Comparison of ENCODE assay signal across 13 mouse cellular contexts in genomic region chr5:67487965-67488409, GRCm38 (mm10). TPM values are rescaled to one million over a fixed set of nuclear protein-coding genes. Genes with fewer than 3 reads are reported as not detected.
DNase-seq lines count a peak whose midpoint lies in the region; ATAC-seq and TF ChIP-seq lines count a peak whose summit lies in the region.
"Had no signal": no experiment of that assay in that cellular context is flagged by ENCODE, and none has a peak within 500 bp of the region (broad histone marks: within the 10 kb centered on the region; RNA-seq: fewer than 3 reads in every experiment).

No protein-coding gene starts in this region.

- H3K27ac ChIP-seq in embryonic facial prominence, embryonic 14.5 days (replicated peaks; ENCODE audit: low read depth, low read length): no peak overlapping the region
- H3K27ac ChIP-seq in embryonic facial prominence, embryonic 10.5 days (replicated peaks): no peak overlapping the region
- no peak overlapping the region for H3K27ac ChIP-seq in lung, embryonic 14.5 days (ENCODE audit: low read depth)
- no peak overlapping the region for H3K27ac ChIP-seq in hindbrain, embryonic 16.5 days (ENCODE audit: low read depth, low read length)
- H3K27ac ChIP-seq in neural tube, embryonic 14.5 days (ENCODE audit: low read depth, low read length): no peak overlapping the region
- H3K27ac ChIP-seq: left cerebral cortex, adult 2 months; liver, embryonic 15.5 days; stomach, embryonic 15.5 days had no signal

- no peak overlapping the region for H3K4me2 ChIP-seq in embryonic facial prominence, embryonic 14.5 days (ENCODE audit: low read depth, low read length)
- H3K4me2 ChIP-seq in lung, embryonic 14.5 days: no peak overlapping the region
- no peak overlapping the region for H3K4me2 ChIP-seq in hindbrain, embryonic 16.5 days (ENCODE audit: low read length)
- no peak overlapping the region for H3K4me2 ChIP-seq in neural tube, embryonic 14.5 days (ENCODE audit: low read depth, low read length)
- H3K4me2 ChIP-seq: liver, embryonic 15.5 days; stomach, embryonic 15.5 days had no signal

- H3K27me3 ChIP-seq in embryonic facial prominence, embryonic 14.5 days (replicated peaks; ENCODE audit: control insufficient read depth, insufficient read depth, low read length): no peaks in the 10 kb centered on the region
- H3K27me3 ChIP-seq in embryonic facial prominence, embryonic 10.5 days (replicated peaks; ENCODE audit: low read depth, poor library complexity, severe bottlenecking): no peaks in the 10 kb centered on the region
- no peaks in the 10 kb centered on the region for H3K27me3 ChIP-seq in lung, embryonic 14.5 days (ENCODE audit: insufficient read depth, low read length)
- no peaks in the 10 kb centered on the region for H3K27me3 ChIP-seq in hindbrain, embryonic 16.5 days (replicated peaks; ENCODE audit: control insufficient read depth, insufficient read depth, low read length)
- no peaks in the 10 kb centered on the region for H3K27me3 ChIP-seq in neural tube, embryonic 14.5 days (ENCODE audit: control insufficient read depth, insufficient read depth, low read length)
- H3K27me3 ChIP-seq: liver, embryonic 15.5 days; stomach, embryonic 15.5 days had no signal

- ATAC-seq in embryonic facial prominence, embryonic 14.5 days (ENCODE audit: low read depth): no peak
- peak; percentile 67 for ATAC-seq in lung, embryonic 14.5 days (ENCODE audit: insufficient read depth)
- peak; percentile 61 for ATAC-seq in hindbrain, embryonic 16.5 days
- ATAC-seq in neural tube, embryonic 14.5 days (ENCODE audit: low read depth): peak; percentile 62; the same call in 1 of the 2 replicates

- no peak overlapping the region for H3K4me3 ChIP-seq in embryonic facial prominence, embryonic 14.5 days (ENCODE audit: low read depth, low read length)
- H3K4me3 ChIP-seq in embryonic facial prominence, embryonic 10.5 days: no peak overlapping the region
- H3K4me3 ChIP-seq in lung, embryonic 14.5 days (ENCODE audit: low read depth, low read length): no peak overlapping the region
- no peak overlapping the region for H3K4me3 ChIP-seq in hindbrain, embryonic 16.5 days (ENCODE audit: low read length)
- no peak overlapping the region for H3K4me3 ChIP-seq in neural tube, embryonic 14.5 days (ENCODE audit: low read depth, low read length)
- H3K4me3 ChIP-seq: left cerebral cortex, adult 2 months; liver, embryonic 15.5 days; myocyte; stomach, embryonic 15.5 days had no signal

- no peaks in the 10 kb centered on the region for H3K4me1 ChIP-seq in embryonic facial prominence, embryonic 14.5 days (ENCODE audit: control insufficient read depth, insufficient read depth, low read length)
- peaks cover 4% of the 10 kb centered on the region for H3K4me1 ChIP-seq in embryonic facial prominence, embryonic 10.5 days
- H3K4me1 ChIP-seq in lung, embryonic 14.5 days (ENCODE audit: insufficient read depth): peaks cover 6% of the 10 kb centered on the region; the same call in 1 of the 2 replicates
- H3K4me1 ChIP-seq in hindbrain, embryonic 16.5 days (ENCODE audit: control insufficient read depth, insufficient read depth, low read depth, low read length): no peaks in the 10 kb centered on the region
- no peaks in the 10 kb centered on the region for H3K4me1 ChIP-seq in neural tube, embryonic 14.5 days (ENCODE audit: control insufficient read depth, insufficient read depth, low read length)
- H3K4me1 ChIP-seq: liver, embryonic 15.5 days had no signal

- no peak overlapping the region for H3K9ac ChIP-seq in embryonic facial prominence, embryonic 14.5 days (ENCODE audit: low read depth, low read length)
- no peak overlapping the region for H3K9ac ChIP-seq in lung, embryonic 14.5 days
- no peak overlapping the region for H3K9ac ChIP-seq in hindbrain, embryonic 16.5 days (ENCODE audit: low read depth, low read length)
- no peak overlapping the region for H3K9ac ChIP-seq in neural tube, embryonic 14.5 days (replicated peaks; ENCODE audit: low read depth, low read length)
- H3K9ac ChIP-seq: liver, embryonic 15.5 days; stomach, embryonic 15.5 days had no signal

- peak; percentile 11 for DNase-seq in embryonic facial prominence, embryonic 14.5 days (ENCODE audit: low spot score)
- DNase-seq in embryonic facial prominence, embryonic 10.5 days (ENCODE audit: low spot score): no peak
- peak; percentile 65 for DNase-seq in lung, embryonic 14.5 days
- no peak for DNase-seq in lung, postnatal 36 days
- DNase-seq in spleen, postnatal 4 days (ENCODE audit: low spot score in 2 of 2): no peak
- DNase-seq in testis, postnatal 14 days (ENCODE audit: low spot score): no peak
- DNase-seq: cerebellum, postnatal 10 days had no signal

- no peaks in the 10 kb centered on the region for H3K9me3 ChIP-seq in embryonic facial prominence, embryonic 14.5 days (ENCODE audit: control insufficient read depth, low read length)
- H3K9me3 ChIP-seq in embryonic facial prominence, embryonic 10.5 days: no peaks in the 10 kb centered on the region
- H3K9me3 ChIP-seq in lung, embryonic 14.5 days (ENCODE audit: low read depth, low read length): 0 out of 2 replicates have a peak, but pooled peaks cover 4% of the 10 kb centered on the region
- H3K9me3 ChIP-seq in hindbrain, embryonic 16.5 days (ENCODE audit: control insufficient read depth, low read length): no peaks in the 10 kb centered on the region
- H3K9me3 ChIP-seq in neural tube, embryonic 14.5 days (ENCODE audit: control insufficient read depth, low read length): no peaks in the 10 kb centered on the region
- H3K9me3 ChIP-seq: liver, embryonic 15.5 days; stomach, embryonic 15.5 days had no signal

- WGBS in embryonic facial prominence, embryonic 14.5 days: 62% methylated on average over 11 of the region's 11 CpGs
- 72% methylated on average over 11 of the region's 11 CpGs for WGBS in embryonic facial prominence, embryonic 10.5 days
- WGBS in lung, embryonic 14.5 days: 43% methylated on average over 11 of the region's 11 CpGs
- WGBS in hindbrain, embryonic 16.5 days: 37% methylated on average over 11 of the region's 11 CpGs
- 24% methylated on average over 11 of the region's 11 CpGs for WGBS in neural tube, embryonic 14.5 days

- no peak for TF ChIP-seq CTCF in lung, embryonic 14.5 days (IDR thresholded peaks at IDR 0.05; ENCODE audit: low read depth)

- no peaks in the 10 kb centered on the region for H3K36me3 ChIP-seq in embryonic facial prominence, embryonic 14.5 days (ENCODE audit: control insufficient read depth, insufficient read depth, low read length)
- H3K36me3 ChIP-seq in embryonic facial prominence, embryonic 10.5 days (replicated peaks): no peaks in the 10 kb centered on the region
- H3K36me3 ChIP-seq in lung, embryonic 14.5 days (ENCODE audit: insufficient read depth): no peaks in the 10 kb centered on the region
- H3K36me3 ChIP-seq in hindbrain, embryonic 16.5 days (ENCODE audit: control insufficient read depth, insufficient read depth, low read length): no peaks in the 10 kb centered on the region
- H3K36me3 ChIP-seq in neural tube, embryonic 14.5 days (ENCODE audit: control insufficient read depth, insufficient read depth, low read length): no peaks in the 10 kb centered on the region
- H3K36me3 ChIP-seq: liver, embryonic 15.5 days; stomach, embryonic 15.5 days had no signal

RNA-seq across cellular contexts. Expression of gene Bend4, which starts 59.9 kb away (rescaled TPM):
- 4.1 and 4.3 TPM in 2 replicates for polyA plus RNA-seq in embryonic facial prominence, embryonic 14.5 days (2014; fragmentation: Nextera tagmentation; extraction: Ambion mirVana)
- polyA plus RNA-seq in embryonic facial prominence, embryonic 10.5 days (2016; fragmentation: Nextera tagmentation; extraction: Ambion mirVana): 10.5 and 12.2 TPM in 2 replicates
- polyA plus RNA-seq in lung, embryonic 14.5 days (2014; fragmentation: Nextera tagmentation; extraction: Ambion mirVana): 7.7 and 8.1 TPM in 2 replicates
- 11.4 and 12.4 TPM in 2 replicates for polyA plus RNA-seq in hindbrain, embryonic 16.5 days (2015; fragmentation: Nextera tagmentation; extraction: Ambion mirVana)
- 17.5 and 23.3 TPM in 2 replicates for polyA plus RNA-seq in neural tube, embryonic 14.5 days (2014; fragmentation: Nextera tagmentation; extraction: Ambion mirVana)
- polyA plus RNA-seq: myocyte had no signal

Comparison
In these comparisons a context has a peak if more than half of its experiments do, and no peak if none do; other contexts are left out.
1. DNase-seq: peak in embryonic facial prominence, embryonic 14.5 days (single experiment) and lung, embryonic 14.5 days (single experiment); none in embryonic facial prominence, embryonic 10.5 days (single experiment), lung, postnatal 36 days (single experiment), spleen, postnatal 4 days (0 of 2) and testis, postnatal 14 days (single experiment).